Mouse (Mus musculus): Measurements from ENCODE around the gene Rbp1. TPM values are rescaled to one million over a fixed set of nuclear protein-coding genes. Genes with fewer than 3 reads are reported as not detected.

Rbp1 gene
- polyA plus RNA-seq, 1 experiment from 2014 or later, result 26.0 TPM

DNA sequence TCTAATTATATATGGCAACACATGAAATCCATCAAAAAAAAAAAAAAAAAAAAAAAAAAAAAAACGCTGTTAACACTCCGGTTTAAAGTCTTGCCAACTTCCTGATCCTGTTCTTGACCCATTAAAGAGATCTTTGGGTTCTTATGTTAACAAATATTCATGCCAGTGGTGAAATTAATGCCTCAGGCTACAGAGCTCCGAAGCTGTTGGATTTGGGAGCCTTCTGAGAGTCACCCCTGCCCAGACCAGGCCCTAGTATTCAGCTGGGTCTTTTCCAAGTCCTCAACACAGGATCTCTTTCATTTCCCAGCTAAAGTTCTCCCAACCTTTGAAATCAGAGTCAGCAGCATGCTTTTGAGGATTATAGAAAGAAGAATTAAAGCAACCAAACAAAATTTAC, 7.8 kb downstream of the Rbp1 start:
- H3K36me3 ChIP-seq (ENCODE audit: control insufficient read depth, insufficient read depth, low read length), result no peaks in the 10 kb centered on the region
- DNase-seq (ENCODE audit: low spot score, missing footprints), result no peak
- H3K4me2 ChIP-seq, result no peak overlapping the region
- 79% methylated on average over 3 of the region's 3 CpGs for WGBS
- H3K9ac ChIP-seq (ENCODE audit: low read length), result no peak overlapping the region
- no peaks in the 10 kb centered on the region for H3K27me3 ChIP-seq (ENCODE audit: control insufficient read depth, insufficient read depth, low read length)
- ATAC-seq (ENCODE audit: low FRiP score), result no peak
- H3K9me3 ChIP-seq (ENCODE audit: control insufficient read depth, low read length), result no peaks in the 10 kb centered on the region
- H3K27ac ChIP-seq (ENCODE audit: low read depth, low read length), result no peak overlapping the region
- H3K4me3 ChIP-seq (ENCODE audit: low read depth, low read length), result no peak overlapping the region
- H3K4me1 ChIP-seq (ENCODE audit: control insufficient read depth, insufficient read depth, low read length), result peaks cover 12% of the 10 kb centered on the region; the same call in 1 of the 2 replicates

DNA sequence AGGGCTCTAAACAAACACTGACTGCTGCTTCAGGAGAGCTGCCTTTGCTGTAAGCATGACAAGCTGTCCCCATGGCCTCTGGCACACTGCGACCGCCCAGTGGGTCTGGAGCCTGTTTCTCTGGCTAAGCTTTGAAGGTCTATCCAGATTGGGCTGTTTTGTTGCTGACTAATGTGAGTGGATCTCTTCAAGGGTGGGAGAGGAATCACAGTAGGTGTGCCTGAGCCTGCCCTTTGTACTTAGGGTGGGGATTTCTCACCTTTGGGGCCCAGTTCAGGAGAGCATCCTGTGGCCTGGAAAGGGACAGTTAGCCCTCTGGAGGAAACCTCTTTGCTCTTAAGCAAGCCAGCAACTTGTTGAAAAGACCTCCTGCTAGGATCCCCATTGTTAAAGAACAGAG, 10.3 kb downstream of the Rbp1 start:
- Histone ChIP-seq H3K4me3 (ENCODE audit: low read depth, low read length) (no peak overlapping the region), H3K27ac (ENCODE audit: low read depth, low read length) (no peak overlapping the region), H3K27me3 (ENCODE audit: control insufficient read depth, insufficient read depth, low read length) (no peaks in the 10 kb centered on the region), H3K9me3 (ENCODE audit: control insufficient read depth, low read length) (no peaks in the 10 kb centered on the region), H3K9ac (ENCODE audit: low read length) (no peak overlapping the region), H3K4me1 (ENCODE audit: control insufficient read depth, insufficient read depth, low read length) (peaks cover 12% of the 10 kb centered on the region; the same call in 1 of the 2 replicates), H3K36me3 (ENCODE audit: control insufficient read depth, insufficient read depth, low read length) (no peaks in the 10 kb centered on the region), H3K4me2 (no peak overlapping the region)
- 42% methylated on average over 2 of the region's 2 CpGs for WGBS
- no peak for ATAC-seq (ENCODE audit: low FRiP score)
- DNase-seq (ENCODE audit: low spot score, missing footprints), result no peak

DNA sequence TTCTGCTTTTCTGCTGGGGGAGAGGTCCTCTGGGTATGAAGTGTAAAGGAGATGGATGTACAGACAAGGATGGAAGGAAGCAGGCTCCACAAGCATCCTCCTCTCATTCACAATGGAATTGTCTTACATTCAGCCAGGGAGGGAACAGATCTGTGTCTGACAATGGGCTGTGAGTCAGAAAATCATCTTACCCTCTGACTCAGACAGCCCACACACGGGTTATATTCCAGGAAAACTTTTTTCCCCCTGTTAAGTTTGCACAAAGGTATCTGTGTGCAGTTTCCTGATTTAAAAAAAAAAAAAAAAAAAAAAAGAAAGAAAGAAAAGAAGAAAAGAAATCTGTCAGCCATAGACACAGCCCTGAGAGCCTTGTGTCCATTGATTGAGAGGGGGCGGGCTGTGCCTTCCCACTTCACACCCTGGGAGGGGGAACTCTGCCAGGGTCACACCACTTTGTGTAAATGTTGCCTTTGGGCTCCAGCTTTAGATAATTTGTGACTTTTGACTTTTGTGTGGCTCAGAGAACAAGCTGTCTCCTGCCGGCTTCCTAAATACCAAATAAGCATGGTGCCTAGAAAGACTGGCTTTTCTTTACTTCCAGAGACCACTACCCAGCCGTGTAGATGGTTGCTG, 11.3 kb downstream of the Rbp1 start:
- Histone ChIP-seq H3K27me3 (ENCODE audit: control insufficient read depth, insufficient read depth, low read length) (no peaks in the 10 kb centered on the region), H3K4me3 (ENCODE audit: low read depth, low read length) (no peak overlapping the region), H3K9ac (ENCODE audit: low read length) (no peak overlapping the region), H3K36me3 (ENCODE audit: control insufficient read depth, insufficient read depth, low read length) (no peaks in the 10 kb centered on the region), H3K27ac (ENCODE audit: low read depth, low read length) (no peak overlapping the region), H3K4me2 (no peak overlapping the region), H3K9me3 (ENCODE audit: control insufficient read depth, low read length) (no peaks in the 10 kb centered on the region), H3K4me1 (ENCODE audit: control insufficient read depth, insufficient read depth, low read length) (peaks cover 12% of the 10 kb centered on the region; the same call in 1 of the 2 replicates)
- 27% methylated on average over 4 of the region's 4 CpGs for WGBS
- ATAC-seq (ENCODE audit: low FRiP score) (no peak), DNase-seq (ENCODE audit: low spot score, missing footprints) (no peak)

DNA sequence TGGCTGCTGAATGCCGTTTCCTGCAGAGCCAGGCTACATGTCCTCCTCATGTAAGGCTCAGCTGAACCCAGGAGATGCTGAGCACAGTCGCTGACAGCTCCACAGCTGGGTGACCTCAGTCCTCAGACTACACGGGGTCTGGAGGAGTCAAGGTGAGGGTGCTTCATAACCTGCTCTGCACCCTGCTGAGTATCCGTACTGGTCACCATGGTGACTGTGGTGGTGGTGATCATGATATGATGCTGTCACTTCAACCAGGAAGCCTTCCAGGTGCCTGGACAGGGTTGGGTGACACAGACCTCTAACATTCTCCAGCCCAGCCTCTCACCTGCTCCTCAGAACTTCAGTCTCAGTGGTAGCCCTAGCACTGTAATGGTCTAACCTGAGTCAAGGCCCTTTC, 15.1 kb downstream of the Rbp1 start:
- Histone ChIP-seq H3K27me3 (ENCODE audit: control insufficient read depth, insufficient read depth, low read length) (no peaks in the 10 kb centered on the region), H3K27ac (ENCODE audit: low read depth, low read length) (no peak overlapping the region), H3K9me3 (ENCODE audit: control insufficient read depth, low read length) (no peaks in the 10 kb centered on the region), H3K4me2 (no peak overlapping the region), H3K4me1 (ENCODE audit: control insufficient read depth, insufficient read depth, low read length) (peaks cover 4% of the 10 kb centered on the region; the same call in 1 of the 2 replicates), H3K4me3 (ENCODE audit: low read depth, low read length) (no peak overlapping the region), H3K36me3 (ENCODE audit: control insufficient read depth, insufficient read depth, low read length) (no peaks in the 10 kb centered on the region), H3K9ac (ENCODE audit: low read length) (no peak overlapping the region)
- DNase-seq (ENCODE audit: low spot score, missing footprints) (peak; percentile 72), ATAC-seq (ENCODE audit: low FRiP score) (no peak)
- WGBS, result 83% methylated on average over 4 of the region's 4 CpGs

DNA sequence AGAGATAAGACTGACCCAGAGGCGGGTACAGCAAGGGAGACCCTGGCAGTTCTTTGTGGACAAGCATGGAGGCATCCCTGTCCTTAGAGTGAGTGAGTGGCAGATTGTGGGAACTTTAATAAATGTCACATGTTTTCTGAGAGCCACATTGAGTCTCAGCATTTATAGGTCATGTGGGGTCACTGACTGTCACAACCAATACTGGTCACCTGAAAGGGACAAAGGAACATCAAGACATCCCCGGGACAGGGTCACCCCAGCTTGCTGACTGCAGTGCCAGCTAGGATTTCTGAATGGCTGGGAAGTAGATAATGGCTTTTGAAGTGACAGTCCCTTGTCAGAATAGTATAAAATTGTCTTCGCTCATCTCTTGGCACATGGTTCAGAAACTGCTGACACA, 16.3 kb downstream of the Rbp1 start:
- DNase-seq (ENCODE audit: low spot score, missing footprints), result peak; percentile 68
- no peaks in the 10 kb centered on the region for H3K36me3 ChIP-seq (ENCODE audit: control insufficient read depth, insufficient read depth, low read length)
- H3K9me3 ChIP-seq (ENCODE audit: control insufficient read depth, low read length), result no peaks in the 10 kb centered on the region
- H3K4me3 ChIP-seq (ENCODE audit: low read depth, low read length), result no peak overlapping the region
- no peak overlapping the region for H3K9ac ChIP-seq (ENCODE audit: low read length)
- no peak overlapping the region for H3K4me2 ChIP-seq
- no peak overlapping the region for H3K27ac ChIP-seq (ENCODE audit: low read depth, low read length)
- no peaks in the 10 kb centered on the region for H3K27me3 ChIP-seq (ENCODE audit: control insufficient read depth, insufficient read depth, low read length)
- no peak for ATAC-seq (ENCODE audit: low FRiP score)
- 57% methylated on average over 3 of the region's 3 CpGs for WGBS
- no peaks in the 10 kb centered on the region for H3K4me1 ChIP-seq (ENCODE audit: control insufficient read depth, insufficient read depth, low read length)

DNA sequence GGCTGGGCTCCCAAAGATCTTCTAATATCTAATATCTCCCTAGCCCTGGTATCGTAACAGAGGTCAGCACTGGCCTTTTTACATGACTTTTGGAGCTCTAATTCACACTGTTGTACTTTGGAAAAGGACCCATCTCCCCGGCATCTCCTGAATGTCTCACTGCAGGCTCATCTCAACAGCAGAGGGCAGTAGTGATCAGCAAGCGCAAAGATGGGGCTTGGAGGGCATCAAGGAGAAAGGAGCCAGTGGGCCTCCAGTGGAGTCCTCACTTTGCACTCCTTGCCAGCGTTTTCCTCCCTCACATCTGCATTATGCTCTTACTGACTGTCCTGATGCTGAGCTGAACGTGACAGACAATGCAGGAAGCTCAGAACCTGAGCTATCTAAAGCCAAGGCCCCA, 19.9 kb downstream of the Rbp1 start:
- 45% methylated on average over 5 of the region's 5 CpGs for WGBS
- H3K36me3 ChIP-seq (ENCODE audit: control insufficient read depth, insufficient read depth, low read length), result no peaks in the 10 kb centered on the region
- no peak overlapping the region for H3K4me3 ChIP-seq (ENCODE audit: low read depth, low read length)
- H3K9me3 ChIP-seq (ENCODE audit: control insufficient read depth, low read length), result no peaks in the 10 kb centered on the region
- H3K9ac ChIP-seq (ENCODE audit: low read length), result no peak overlapping the region
- H3K27me3 ChIP-seq (ENCODE audit: control insufficient read depth, insufficient read depth, low read length), result no peaks in the 10 kb centered on the region
- DNase-seq (ENCODE audit: low spot score, missing footprints) (peak; percentile 83), ATAC-seq (ENCODE audit: low FRiP score) (no peak)
- H3K4me2 ChIP-seq, result no peak overlapping the region
- H3K27ac ChIP-seq (ENCODE audit: low read depth, low read length), result no peak overlapping the region
- H3K4me1 ChIP-seq (ENCODE audit: control insufficient read depth, insufficient read depth, low read length), result no peaks in the 10 kb centered on the region

DNA sequence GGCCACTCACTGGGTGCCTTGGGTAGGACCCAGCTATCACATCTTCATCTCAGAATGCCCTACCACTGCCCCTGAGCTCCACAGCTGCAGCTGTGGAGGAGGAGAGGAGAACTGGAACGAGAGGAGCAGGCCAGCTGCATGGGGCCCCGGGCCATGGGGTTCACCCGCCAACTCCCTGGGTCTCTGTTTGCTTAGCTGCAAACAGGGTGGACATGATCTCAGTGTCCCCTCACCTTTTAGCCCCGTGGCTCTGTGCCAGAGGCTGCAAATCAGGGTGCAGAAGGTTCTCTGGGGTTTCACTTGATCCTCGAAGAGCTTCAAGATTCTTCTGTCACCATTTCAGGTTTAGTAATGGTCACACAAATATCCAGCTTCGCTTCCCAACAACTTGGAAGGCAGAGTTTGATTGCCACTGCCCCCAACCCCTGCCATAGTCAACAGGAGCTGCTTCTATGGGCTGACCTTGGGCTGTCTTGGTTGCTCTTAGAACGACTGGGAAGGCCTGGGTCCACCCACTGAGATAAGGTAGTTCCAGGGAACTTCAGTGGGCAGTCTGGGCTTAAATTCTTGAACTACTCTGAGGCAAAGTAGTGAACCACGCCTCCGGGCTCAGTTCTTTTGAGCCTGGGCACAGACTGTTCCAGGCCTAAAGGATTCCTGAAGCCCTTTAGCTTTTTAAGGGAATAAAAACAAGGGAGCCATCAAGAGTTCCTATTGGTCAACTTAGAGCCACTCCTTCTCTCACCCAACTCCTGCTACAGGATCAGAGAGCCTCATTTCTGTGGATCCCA, 22.8 kb downstream of the Rbp1 start:
- Histone ChIP-seq H3K4me2 (no peak overlapping the region), H3K36me3 (ENCODE audit: control insufficient read depth, insufficient read depth, low read length) (no peaks in the 10 kb centered on the region), H3K9me3 (ENCODE audit: control insufficient read depth, low read length) (no peaks in the 10 kb centered on the region), H3K27me3 (ENCODE audit: control insufficient read depth, insufficient read depth, low read length) (no peaks in the 10 kb centered on the region), H3K9ac (ENCODE audit: low read length) (no peak overlapping the region), H3K4me3 (ENCODE audit: low read depth, low read length) (no peak overlapping the region), H3K4me1 (ENCODE audit: control insufficient read depth, insufficient read depth, low read length) (no peaks in the 10 kb centered on the region), H3K27ac (ENCODE audit: low read depth, low read length) (no peak overlapping the region)
- no peak for DNase-seq (ENCODE audit: low spot score, missing footprints)
- WGBS, result 78% methylated on average over 9 of the region's 9 CpGs
- no peak for ATAC-seq (ENCODE audit: low FRiP score)

DNA sequence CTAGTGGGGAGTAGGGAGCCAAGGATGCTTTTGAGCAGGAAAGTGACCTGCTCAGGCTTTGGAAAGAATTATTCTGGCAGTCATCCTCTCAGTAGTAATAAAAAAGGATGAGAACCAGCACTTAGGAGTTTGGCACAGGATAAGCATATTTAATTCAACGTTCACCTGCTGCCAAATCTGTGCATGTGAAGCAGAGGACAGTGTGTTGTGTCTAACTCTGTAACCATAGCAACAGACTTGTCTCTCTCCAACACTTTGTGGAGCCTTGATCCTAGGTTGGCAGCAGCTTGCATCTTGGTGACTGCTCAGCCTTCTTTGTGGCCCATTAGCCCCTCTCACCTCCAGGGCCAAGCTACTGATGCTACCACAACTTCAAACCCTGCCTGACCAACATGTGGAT, 28.2 kb downstream of the Rbp1 start:
- DNase-seq (ENCODE audit: low spot score, missing footprints) (no peak), ATAC-seq (ENCODE audit: low FRiP score) (no peak)
- H3K4me1 ChIP-seq (ENCODE audit: control insufficient read depth, insufficient read depth, low read length), result no peaks in the 10 kb centered on the region
- H3K9ac ChIP-seq (ENCODE audit: low read length), result no peak overlapping the region
- WGBS, result 75% methylated on average over 1 of the region's 1 CpGs
- H3K27me3 ChIP-seq (ENCODE audit: control insufficient read depth, insufficient read depth, low read length), result no peaks in the 10 kb centered on the region
- H3K36me3 ChIP-seq (ENCODE audit: control insufficient read depth, insufficient read depth, low read length), result no peaks in the 10 kb centered on the region
- no peaks in the 10 kb centered on the region for H3K9me3 ChIP-seq (ENCODE audit: control insufficient read depth, low read length)
- no peak overlapping the region for H3K4me3 ChIP-seq (ENCODE audit: low read depth, low read length)
- H3K4me2 ChIP-seq, result no peak overlapping the region
- no peak overlapping the region for H3K27ac ChIP-seq (ENCODE audit: low read depth, low read length)

DNA sequence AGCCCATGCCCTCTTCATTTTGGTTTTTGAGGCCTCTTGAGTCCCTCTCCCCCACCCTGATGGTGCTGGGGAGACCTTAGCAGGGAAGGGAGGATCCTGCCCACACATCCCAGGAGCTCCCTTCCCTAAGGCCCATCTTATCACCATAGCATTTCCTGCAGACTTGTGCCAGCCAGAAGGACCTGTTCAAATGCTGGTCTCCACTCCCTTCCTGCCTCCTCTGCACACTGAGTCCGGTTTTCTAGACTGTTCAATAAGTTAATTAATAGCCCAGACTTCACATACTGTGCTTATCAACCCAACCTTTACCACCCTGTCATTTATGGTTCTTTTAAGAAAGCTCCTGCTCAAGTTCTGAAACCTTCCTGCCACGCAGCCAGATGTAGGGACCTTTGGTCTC, 43.9 kb downstream of the Rbp1 start:
- no peaks in the 10 kb centered on the region for H3K27me3 ChIP-seq (ENCODE audit: control insufficient read depth, insufficient read depth, low read length)
- WGBS, result 74% methylated on average over 2 of the region's 2 CpGs
- H3K4me3 ChIP-seq (ENCODE audit: low read depth, low read length), result no peak overlapping the region

More for the DNA sequence above, 43.9 kb downstream of the Rbp1 start:
- H3K4me1 ChIP-seq (ENCODE audit: control insufficient read depth, insufficient read depth, low read length), result no peaks in the 10 kb centered on the region
- H3K9me3 ChIP-seq (ENCODE audit: control insufficient read depth, low read length), result no peaks in the 10 kb centered on the region
- DNase-seq (ENCODE audit: low spot score, missing footprints) (no peak), ATAC-seq (ENCODE audit: low FRiP score) (no peak)
- no peak overlapping the region for H3K4me2 ChIP-seq
- H3K36me3 ChIP-seq (ENCODE audit: control insufficient read depth, insufficient read depth, low read length), result no peaks in the 10 kb centered on the region
- H3K9ac ChIP-seq (ENCODE audit: low read length), result no peak overlapping the region
- no peak overlapping the region for H3K27ac ChIP-seq (ENCODE audit: low read depth, low read length)

Data from midbrain, embryonic 11.5 days (tissue).